Mouse (Mus musculus): ENCODE measurements at regions not wholly inside any gene's neighbourhood (a gene's known extent, or its start where the extent isn't known, plus 50 kb on each side); places are given as distances from the start of the nearest gene placed in this dataset.

DNA sequence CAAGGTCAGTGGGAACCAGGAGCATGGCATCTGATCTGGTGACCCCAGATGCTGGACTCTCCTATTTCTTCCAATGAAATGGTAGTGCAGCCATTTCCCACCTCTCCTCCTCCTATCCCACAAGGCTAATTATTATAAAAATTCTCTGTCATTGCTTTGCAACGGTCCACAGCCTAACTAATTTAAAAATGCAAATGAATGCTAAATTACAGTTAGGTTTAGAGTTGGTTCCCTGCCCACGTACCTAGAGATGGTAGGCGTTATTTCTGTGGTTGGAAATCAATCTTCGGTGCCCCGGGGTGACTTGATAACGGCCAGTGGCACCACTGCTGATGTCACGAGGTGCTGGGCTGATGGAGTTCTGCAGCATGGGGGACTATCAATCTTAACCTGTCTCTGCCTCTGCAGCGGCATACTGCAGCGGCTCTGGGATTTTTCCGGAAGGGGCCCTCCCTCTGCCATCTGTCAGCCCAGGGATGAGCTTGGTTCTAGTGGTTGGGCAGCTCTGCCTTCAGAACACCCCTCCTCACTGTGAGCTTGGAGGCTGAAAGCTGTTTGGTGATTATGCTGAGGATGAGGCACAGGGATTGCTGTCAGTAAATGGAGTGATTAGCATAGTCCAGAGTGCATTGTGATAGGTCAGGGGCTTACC is 66.5 kb downstream of the Nmur2 start:
- no peak for DNase-seq

DNA sequence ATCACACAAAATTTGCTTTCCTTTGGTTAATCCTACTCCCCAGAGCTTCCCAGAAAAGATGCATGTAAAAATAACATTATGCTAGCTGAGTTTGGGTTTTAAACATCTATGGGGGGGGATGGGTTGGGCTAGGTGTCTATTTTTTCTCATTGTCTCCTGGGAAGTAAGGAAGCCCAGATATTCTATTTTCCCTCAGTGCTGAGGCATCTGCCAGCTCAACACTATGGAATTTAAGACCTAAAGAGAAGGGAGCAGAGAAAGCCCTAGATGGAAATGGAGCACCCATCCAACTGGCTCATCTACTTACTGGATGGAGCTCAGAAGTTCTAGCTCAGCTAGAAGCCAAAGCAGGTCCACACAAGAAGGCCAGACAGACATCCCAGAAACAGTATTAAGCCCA is 74.2 kb downstream of the Nmur2 start:
- DNase-seq = no peak

DNA sequence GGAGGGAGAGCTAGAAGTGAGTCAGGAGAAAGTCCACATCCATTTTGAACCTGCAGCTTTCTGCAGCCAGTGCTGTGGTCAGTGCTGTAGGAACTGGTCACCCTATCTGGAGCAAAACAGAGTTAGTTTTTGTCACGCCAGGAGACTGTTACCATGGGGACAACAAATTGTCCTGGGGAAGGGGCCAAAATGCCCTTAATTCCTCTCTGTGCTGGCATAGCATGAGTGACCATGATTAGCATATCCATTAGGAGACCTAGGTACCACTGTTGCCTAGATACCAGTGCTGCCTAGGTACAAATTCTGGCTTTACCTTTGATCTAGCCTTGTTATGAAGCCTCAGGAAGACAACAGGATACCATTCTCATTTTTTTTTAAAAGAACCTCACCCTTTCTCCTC is 82.4 kb downstream of the Nmur2 start:
- DNase-seq = no peak

DNA sequence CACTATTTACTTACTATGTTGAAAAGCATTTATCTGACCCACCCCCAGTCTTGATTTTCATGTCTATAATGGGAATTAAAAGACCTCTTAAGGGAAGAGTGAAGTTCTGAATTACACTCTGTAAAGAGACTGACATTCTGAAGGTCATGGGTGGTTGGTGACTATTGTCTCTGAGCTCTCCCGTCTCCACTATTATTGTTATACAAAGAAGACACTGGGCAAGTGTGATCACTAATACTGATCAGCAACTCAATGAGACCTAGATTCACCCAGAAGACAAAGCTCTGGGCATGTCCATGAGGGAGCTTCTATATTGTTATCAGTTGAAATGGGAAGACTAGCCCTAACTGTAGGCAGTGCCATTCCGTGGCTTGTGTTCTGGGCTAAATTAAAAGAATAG is 83.5 kb downstream of the Nmur2 start:
- no peak for DNase-seq

DNA sequence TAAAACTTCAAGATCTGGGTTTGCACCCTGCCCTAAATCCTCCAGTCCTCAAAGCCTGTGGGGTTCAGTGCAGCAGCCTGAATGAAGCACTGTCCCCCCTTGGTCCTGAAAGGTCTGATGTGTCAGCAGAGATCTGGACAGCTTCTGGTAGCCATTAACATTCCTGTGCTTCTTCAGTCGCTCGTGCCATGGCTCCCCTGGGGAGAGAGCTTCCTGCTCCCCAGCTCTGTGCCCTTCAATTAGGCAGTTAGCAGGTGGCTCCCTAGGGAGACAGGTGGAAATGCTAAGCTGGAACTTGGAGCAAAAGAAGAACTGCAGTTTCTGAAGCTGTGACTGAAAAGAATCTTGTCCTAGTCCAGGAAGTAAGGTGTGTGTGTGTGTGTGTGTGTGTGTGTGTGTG is 87.1 kb downstream of the Nmur2 start:
- DNase-seq = no peak

DNA sequence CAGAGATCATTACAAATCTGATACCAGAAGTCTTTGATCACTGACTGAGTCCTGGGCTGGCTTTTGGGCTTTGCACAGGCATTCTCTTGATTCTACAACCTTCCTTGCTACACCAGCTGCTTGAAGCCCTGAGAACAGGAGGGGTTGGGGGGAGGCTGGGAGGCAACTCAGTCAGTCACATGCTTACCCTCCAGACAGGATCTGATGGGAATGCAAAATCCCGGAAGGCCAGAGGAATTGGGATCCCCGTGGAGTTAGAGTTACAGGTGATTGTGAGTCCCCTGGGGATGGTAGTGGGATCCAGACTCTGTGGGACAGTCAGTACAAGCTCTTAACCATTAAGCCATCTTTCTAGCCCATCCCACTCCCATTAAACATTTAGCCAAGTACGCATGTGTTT is 91.2 kb downstream of the Nmur2 start:
- no peak for DNase-seq

DNA sequence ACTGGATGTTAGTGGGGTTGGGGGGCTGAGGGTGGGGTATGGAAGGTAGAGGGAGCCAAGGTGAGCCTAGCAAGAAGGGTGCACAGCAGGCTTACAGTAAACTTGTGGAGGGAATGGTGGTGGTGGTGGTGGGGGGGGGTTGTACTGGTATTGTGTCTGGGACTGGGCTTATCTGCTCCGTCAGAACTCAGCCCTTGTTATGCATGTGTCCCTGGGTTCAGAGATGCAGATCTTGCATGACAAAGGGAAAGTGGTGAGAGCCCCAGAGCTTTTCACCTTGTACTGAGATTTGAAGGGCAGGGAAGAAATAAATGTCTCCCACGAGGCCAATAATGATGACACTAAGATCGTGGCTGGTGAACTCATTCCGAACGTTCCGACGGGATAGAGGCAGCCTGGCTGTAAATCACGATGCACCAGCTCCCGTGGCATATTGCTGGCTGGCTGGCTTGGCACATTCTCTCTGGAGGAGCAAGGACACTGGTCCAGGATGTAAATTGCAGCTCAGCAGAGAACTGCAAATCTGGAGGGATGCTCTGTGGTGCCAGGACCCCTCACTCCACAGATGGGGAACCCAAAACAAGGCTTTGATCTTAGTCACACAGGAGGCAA is 94.1 kb downstream of the Nmur2 start:
- peak; percentile 3 for DNase-seq

DNA sequence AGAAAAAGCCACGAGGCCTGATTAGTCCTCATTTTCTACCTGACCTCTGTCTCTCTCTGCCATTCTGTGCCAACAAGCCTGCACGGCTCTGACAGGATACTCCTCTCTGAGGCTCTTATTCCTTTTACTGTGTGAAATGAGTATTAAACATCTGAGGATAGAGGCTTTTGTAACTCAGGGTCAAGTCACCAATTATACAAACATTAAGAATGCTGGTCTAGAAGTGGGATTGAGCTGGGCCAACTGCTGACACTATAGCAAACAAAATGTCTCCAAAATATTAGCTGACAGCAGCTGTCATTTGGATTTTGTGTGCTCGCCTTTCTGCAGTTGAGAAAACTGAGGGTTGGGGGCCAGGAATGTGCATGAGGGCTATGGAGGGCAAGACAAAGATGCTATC is 94.8 kb downstream of the Nmur2 start:
- no peak for DNase-seq

DNA sequence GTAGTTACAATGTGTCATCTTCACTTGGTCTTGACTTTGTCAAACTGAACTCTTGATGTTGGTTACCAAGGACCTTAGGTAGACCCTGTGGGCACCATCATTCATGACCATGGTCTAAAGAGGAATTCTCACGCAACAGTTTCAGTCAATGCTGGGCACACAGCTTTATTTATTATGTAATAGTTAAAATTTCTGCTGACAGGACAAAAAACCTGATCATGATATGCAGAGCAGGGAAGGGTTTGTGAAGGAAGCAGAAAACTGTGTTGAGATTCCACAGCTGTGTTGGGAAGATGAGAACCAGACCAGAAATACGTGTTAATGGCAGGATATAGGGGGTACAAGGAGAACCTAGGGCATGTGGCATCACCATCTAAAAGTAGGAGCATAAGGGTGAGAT is 100.8 kb downstream of the Nmur2 start:
- no peak for DNase-seq

DNA sequence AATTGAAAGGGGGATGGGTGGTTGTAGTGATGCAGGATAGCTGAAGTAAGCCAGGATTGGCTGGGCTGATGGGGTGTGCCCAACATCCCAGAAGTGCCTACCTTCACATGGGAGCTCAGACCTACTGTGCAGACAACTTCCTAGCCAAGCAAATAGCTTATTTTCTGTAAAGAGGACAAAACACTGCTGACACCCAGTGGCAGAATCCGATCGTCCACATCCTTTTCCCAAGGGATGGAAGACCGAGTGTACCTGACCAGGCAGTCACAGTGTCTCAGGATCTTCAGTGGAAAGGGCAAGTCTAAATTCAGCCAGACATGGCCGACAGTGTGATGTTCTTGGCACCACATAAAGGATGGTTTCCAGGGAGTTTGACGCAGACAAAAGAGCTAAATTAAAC is 114.4 kb downstream of the Nmur2 start:
- no peak for DNase-seq

DNA sequence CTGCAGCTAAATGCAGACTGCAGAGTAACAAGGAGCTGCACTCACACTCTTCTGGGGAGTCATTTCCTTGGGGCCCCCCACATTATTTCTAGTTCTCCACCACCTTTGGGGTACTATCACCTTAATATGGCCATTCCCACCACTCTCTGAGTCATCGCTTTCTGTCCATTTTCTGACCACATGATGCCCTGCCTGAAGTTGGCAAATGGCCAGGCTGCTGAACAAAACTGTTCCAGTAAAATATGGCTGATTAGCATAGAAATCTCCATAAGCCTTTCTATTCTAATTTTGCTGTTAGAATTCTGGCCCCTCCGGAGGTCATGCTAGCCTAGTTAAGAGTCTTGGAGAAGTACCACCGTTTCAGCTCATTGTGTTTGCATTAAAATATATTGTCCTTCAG is 121.7 kb downstream of the Nmur2 start:
- DNase-seq = peak; percentile 4

DNA sequence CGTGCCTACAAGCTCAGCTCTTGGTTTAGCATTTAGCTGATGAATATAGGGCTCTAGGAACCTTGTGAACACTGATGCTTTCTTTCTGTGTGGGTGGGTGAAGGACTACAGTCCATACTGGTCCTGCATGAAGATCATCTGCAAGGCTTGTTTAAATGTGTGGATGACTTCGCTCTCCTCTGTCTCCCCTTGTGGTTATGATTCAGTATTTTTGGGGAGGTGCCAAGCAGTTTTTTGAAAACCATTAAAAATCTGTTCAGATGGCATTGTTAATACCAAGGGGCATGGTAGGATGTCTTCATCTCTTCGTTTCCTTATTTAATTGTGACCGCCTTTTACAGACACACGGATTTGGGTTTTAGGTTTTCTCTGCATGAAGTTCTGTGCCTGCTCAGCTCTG is 122.4 kb downstream of the Nmur2 start:
- DNase-seq = no peak

DNA sequence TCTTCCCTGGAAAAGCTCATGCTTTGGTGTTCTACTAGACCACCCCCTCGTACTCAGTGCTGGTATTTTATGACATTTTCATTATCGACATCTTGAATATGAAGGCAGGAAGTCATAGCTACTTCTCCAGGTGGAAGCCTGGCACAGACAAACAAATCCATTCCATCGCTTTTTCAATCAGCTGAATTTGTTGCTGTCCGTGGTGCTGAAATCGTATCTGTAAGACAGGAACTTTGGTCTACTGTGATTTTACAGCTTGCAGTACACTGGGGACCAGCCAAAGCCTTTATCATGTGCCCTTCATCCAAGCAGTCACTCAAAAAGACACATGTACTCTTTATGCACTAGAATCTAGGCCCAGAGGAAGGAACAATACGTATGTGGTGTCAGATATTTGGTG is 143.3 kb downstream of the Nmur2 start:
- DNase-seq = peak; percentile 9

DNA sequence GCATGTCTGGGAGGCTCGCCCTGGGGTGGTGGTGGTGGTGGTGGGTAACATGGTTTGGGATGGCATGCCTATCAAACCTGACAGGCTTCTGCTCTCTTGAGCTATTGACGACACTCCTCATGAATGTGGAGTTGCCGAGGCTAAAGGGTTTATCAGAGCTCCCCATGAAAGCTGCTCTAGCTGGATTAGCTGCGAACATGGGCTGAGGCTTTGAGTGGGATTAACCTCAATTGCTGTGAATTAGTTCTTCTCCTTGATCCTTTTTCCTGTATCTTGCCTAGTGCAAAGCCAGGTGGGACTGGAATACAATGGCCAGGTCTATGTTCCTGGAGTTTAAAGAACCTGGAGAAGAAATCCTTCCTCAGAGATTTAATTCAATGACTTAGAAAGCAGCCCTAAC is 150.6 kb downstream of the Nmur2 start:
- DNase-seq = no peak

DNA sequence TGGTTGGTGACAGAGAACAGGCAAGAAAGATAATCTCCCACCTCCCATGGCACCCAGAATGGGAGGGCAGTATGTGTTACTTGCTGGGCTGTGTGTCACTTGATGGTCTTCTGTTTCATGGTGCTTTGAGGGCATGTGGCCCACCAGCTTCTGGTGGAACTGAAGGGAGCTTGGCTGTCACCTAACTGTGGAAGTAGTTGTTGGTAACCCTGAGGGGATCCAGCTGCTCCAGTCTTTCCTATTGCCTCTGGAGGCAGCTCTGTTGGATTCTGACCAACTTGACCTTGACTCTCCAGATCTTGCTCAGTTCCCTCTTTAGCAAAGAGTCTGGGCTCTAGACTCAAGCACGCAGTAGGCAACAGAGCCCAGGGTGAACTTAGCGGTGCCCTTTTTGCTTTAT is 162.2 kb downstream of the Nmur2 start:
- DNase-seq = no peak

DNA sequence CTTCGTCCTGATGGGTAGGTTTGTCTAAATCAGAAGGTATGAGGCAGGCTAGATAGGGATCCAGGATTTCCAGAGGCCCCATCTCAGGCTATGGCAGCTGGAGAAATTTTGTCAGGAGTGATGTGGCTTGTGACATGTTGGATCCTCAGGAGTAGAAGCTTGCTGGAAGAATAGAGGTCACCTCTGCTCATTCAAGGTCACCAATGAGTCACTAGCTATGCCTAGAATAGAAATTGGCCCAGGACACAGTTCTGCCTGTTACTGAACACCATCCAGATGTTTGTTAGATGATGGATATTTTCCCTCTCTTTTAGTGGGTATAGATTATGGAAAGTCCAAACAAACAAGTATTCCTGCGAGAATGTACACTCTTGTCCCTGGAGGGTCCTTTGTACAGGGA is 173.7 kb downstream of the Nmur2 start:
- no peak for DNase-seq

DNA sequence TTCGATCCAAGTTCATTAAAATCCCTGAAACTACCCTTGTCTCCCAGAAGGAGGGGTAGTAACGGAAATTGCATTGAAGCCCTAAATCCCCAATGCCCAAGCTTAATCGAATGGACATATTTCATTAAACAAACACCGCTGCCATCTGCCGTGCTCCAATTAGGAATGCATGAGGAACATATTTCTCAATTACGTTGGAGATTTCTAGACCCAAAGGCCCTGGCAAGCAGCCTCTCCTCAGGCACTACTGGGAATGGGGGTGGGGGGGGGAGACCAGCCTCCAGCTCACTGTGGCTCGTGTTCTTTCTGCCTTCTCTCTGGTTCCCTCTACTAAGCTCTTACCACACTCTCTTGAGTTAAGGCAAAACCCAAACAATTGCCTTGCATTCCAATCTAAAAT is 181.6 kb downstream of the Nmur2 start:
- DNase-seq = no peak

DNA sequence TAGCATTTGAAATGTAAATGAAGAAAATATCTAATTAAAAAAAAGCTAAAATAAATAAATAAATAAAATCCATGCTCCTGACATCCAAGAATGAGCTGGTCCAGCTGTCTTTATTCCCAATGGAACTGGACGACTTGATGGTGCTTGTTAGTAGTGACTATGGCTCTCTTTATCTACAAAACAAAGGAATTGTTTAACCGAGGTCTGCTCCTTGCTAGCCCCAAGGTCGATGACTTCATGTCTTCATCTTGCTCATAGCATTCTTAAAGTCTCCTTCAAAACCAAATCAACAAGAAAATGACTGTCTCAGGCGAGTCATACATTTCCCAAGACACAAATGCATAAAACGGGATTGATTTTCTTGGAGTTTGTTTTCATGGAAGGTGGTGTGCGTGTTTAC is 212.5 kb upstream of the Glra1 start:
- no peak for DNase-seq

DNA sequence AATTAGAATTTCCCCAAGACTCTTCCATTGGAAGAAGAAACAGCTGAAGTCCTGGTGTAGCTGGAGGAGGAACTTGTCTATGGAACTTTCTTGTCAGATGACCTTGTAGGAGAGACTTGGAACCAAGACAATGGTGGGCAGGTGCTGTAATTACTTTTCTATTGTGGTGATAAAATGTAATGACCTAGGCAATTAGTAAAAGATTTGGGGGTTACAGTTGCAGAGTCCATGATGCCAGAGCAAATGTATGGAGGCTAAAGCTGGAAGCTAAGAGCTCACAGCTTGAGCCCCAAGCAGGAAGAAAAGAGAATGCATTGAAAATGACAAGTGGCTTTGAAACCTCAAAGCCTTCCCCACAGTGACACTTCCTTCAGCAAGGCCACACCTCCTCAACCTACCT is 208.6 kb upstream of the Glra1 start:
- DNase-seq = no peak

DNA sequence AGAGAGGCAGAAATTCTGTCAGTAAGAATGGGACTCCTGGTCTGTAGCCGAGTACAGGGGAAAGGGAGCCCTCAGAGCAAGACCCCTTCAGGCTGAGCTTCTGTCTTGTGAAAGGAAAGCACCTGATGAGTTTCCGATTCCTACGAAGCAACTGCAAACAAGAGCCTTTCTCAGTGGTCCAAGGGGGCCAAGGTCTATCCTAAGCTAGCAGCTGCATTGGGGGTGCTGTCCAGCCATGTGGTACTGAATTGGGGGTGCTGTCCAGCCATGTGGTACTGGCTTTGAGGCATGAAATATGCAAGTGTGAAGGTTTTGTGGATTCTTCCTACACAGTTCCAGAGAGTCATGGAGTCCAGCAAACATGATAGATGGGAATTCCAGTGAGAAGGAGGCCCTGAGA is 202.7 kb upstream of the Glra1 start:
- no peak for DNase-seq

DNA sequence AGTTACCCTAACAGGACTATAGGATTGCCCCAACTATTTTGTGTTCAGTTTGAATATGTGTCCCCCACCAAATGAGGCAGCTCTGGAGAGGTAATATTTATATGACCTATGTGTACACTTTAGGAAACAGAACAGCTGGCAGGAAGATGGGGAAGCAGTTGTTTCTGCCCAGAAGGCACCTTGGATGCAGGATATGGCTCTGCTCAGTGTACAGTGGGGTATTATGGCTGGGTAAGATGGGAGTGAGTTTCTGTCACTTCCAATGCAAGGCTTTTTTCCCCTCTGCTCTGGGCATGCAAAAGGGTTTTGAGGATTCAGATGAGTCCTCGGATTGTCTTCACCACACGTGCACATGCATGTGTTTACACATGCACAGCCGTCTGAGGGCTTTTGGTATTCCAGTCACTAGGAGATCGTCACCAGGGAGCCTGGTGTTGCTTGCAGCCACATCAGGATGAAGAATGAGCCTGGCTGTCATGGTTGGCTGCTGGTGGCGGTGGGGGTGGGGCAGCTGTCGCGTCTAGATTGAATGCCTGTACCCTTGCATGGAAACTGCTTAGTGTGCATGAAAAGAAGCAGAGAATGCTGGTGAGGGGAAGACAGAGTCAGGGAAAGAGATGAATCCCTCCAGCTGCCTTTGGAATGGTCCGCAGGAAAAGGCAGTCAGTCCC is 183.3 kb upstream of the Glra1 start:
- DNase-seq = peak; percentile 61

DNA sequence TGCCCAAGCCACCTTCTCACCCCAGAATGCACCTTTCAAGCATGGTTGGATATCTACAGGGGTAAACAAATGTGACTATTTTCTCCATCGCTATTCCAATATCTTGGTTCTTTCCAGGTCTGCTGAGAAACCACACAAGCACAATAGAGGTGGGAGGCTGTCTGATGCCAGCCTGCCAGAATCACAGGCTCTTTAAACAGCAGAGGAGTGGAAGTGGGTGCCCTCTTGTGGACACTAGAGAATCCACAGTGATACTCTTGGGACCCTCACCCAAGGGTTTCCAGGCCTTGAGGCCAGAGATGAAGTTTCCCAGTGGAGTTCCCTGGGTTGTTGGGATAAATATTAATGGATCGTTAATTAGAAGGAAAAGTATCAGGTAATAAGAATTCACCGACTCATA is 181.6 kb upstream of the Glra1 start:
- peak; percentile 14 for DNase-seq

DNA sequence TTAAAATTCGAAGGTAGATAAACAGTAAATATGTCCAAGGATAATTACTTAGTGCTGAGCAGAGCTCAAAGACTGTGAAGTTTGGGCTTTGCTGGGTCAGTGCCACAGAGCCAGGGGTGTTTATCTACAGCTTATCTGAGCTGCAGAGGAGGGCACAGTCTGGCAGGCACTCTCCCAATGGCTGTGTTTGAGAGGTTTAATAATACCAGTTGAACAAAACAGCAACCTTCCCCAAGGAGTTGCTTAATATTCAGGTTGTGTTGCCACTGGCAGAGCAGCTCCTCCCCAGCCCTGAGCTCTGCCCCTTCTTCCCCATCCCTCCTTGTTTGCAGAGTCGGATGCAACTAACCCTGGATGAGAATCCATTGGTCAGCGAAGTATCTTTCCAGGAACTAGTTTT is 173.0 kb upstream of the Glra1 start:
- DNase-seq = no peak

DNA sequence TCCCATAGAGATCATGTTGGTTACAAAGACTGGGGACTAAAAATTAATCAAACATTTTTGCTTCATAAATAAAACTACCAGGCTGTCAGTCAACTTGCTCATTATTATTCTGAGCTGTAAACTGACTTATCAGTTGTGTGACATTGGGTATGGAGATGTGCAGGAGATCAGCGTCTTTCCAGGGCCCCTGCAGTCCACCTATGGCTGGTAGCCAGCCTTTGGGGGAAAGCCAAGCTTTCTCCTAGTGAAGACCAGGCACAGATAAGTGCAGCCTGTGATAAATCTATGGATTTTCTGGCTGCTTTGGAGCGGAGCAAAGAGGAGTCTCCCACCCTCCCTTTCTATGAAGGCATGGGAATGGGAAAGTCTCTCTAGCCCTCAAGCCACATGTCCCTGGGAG is 172.0 kb upstream of the Glra1 start:
- DNase-seq = no peak

DNA sequence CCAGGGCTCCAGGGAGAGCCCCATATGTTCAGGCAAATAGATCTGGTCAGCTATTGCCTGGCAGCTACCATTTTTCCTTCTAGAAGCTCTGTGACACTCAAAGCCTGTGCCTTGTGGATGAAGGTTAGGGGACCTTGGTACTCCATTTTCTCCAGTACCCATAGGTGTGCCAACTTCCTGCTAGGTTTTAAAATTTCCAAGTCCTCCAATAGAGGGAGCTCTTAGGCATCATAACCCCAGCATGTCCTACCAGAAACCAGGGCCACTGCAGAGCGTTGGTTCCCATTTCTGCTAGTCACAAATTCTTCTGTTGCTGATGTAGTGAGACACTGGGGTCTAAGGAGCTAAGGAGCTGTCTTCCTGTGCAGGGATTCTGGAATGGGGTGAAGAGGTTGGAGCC is 165.3 kb upstream of the Glra1 start:
- DNase-seq = no peak

Data from right cerebral cortex, postnatal 4 days (tissue).